Mouse (Mus musculus): Measurements from ENCODE around the gene Fbxo22.
"Not testable (repeated sequence)": the region's sequence is repeated elsewhere in the genome, so short reads cannot be mapped to it uniquely, and the experiment has no call there.

Gene Fbxo22

GRCm38 (mm10) chr9:55240852-55241251 is 32.1 kb downstream of the Fbxo22 start:
- DNase-seq = no peak

GRCm38 (mm10) chr9:55241863-55242685 is 33.3 kb downstream of the Fbxo22 start:
- DNase-seq = peak; percentile 11

DNA sequence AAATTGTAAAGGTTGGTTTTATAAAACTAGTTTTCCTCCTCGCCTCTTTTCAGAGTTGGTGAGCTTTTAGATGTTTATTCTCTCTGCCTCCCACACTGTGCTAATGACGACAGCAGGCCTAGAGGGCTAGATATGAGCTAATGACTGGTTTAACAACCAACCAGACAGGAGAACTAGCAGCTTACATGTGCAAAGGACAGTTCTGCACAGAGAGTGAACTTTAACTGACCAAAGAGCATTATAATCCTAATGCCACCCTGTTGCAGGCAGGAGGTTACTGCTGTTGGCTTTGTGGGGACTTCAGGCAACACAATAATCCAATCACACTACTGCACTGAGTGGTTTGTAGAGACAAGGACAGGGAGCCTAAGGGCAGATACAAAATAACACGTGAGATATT is 34.6 kb downstream of the Fbxo22 start:
- no peak for DNase-seq

DNA sequence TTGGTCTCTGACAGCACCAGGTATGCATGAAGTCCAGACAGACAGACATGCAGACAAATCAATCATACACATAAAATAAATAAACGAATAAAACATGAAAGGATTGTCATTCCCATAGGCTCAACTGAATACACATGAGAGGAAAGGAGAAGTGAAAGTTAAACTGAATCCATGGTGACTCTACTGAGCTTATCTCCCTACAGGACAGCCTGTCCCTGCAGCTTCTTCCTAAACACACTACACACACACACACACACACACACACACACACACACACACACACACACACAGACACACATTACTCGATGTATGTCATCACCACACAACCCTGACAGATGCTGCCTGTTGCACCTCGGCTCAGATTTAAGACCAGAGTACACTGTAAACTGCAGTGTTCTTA is 35.4 kb downstream of the Fbxo22 start:
- DNase-seq = no peak

- DNase-seq = not testable (repeated sequence)
Measured at GRCm38 (mm10) chr9:55245057-55245750, 36.5 kb downstream of the Fbxo22 start.

GRCm38 (mm10) chr9:55246440-55246839 is 37.7 kb downstream of the Fbxo22 start:
- DNase-seq = no peak

DNA sequence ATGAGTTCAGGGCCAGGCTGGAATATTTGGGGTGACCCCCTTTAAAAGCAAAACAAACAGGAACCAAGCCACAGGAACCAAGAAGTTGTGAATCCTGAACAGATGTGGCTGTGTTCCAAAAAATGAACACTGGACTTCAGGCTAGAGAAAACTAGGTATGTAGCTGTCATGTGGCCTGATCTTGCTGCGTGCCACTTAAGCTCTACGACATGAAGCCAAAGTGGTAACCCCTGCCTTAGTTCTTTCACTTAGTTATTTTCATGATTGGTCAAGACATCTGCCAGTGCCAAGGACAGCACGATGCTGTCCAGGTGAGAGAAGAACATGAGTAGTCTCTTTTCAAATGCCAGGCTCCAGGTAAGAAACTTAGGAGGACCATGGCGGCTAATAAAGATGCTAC is 38.2 kb downstream of the Fbxo22 start:
- no peak for DNase-seq

- DNase-seq = no peak
Measured at GRCm38 (mm10) chr9:55248465-55248864, 39.7 kb downstream of the Fbxo22 start.

DNA sequence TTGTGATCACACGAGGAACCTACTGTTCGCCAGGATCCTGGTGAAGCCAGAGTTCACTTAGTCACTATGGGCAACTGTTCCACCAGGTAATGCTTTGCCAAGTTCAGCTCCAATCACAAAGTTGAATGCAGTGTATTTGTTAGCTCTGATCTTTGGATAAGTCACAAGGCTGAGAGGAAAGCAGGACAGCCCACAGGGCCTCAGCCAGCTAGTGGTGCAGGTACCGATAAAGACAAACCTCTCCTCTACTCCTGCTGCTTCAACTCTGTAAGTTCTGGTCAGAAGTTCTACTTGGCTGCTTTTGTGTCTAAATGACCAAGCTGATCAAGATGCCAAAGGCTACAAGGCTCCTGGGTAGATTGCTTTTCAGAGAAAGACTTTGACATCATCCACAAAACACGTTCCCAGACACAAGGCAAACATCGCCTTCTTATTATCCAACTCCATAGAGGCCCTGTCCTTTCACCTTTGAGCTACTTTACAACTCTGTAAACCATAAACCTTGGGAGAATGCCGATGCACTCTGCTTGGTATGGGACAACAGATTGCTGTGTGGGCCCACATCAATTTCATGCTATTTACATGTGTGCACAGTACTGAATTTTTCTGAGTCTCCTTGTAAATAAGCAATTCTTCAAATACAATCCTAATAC is 42.0 kb downstream of the Fbxo22 start:
- DNase-seq = no peak

DNA sequence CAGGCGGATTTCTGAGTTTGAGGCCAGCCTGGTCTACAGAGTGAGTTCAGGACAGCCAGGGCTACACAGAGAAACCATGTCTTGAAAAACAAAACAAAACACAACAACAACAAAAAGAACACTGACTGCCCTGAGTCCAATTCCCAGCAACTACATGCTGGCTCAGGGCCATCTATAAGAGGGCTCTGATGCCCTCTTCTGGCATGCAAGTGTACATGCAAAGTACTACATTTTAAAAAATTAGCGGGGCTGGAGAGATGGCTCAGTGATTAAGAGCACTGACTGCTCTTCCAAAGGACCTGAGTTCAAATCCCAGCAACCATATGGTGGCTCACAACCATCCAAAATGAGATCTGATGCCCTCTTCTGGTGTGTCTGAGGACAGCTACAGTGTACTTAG is 43.4 kb downstream of the Fbxo22 start:
- DNase-seq = peak; percentile 47

- no peak for DNase-seq
Measured at GRCm38 (mm10) chr9:55253849-55254248, 45.1 kb downstream of the Fbxo22 start.

GRCm38 (mm10) chr9:55255056-55255455 is 46.3 kb downstream of the Fbxo22 start:
- peak; percentile 11 for DNase-seq

DNA sequence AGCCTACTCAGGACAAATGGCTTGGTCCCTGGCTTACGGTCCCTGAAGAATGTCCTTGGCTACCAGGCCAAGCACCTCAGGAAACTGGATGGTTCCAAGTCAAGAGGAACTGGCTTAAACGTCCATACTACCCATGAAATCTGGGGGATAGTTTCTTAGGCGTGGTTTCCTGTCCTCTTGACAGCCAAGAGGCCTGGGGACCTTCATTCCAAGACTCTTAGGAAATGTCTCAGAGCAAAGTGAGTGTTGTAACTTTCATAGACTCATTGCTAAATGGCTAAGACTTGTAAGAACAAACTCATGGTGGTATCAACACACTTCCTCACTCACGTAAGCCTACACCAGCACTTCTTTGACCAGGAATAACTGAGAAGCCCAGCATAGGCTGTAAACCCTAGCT is 46.9 kb downstream of the Fbxo22 start:
- peak; percentile 40 for DNase-seq

DNA sequence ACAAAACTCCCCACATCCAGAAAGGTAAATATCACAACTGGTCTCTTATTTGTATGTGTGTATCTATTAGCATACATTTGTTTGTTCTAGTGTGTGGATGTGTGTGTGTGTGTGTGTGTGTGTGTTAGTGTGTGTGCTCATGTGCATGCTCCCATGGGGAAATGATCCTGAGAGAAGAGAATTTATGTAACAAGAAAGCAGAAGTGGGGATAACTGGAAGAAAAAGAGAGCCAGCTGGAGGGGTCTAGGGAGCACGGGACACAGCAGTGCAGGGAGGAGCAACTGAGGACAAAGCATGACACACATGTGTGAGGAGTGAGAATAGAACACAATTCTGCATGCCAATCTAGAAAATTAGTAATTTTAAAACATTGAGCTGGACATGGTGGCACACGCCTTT is 48.4 kb downstream of the Fbxo22 start:
- no peak for DNase-seq

DNA sequence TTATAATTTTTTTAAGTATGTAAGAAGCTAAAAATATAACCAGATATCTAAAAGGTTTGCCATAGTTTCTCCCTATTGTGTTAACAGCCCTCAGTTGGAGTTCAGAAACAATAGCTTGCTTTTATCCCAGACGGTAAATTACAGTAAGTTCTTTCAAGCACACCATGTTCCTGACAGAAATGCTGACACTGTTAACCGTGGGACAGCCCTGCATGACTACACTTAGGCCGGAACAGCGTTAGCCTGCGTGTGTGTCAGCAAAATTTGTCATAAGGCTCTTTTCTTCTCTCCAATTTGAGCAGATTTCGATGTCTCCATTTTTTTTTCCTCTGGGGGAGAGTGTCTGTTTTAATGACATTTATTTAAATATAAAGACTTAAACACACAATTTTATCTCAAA is 51.0 kb downstream of the Fbxo22 start:
- DNase-seq = no peak

DNA sequence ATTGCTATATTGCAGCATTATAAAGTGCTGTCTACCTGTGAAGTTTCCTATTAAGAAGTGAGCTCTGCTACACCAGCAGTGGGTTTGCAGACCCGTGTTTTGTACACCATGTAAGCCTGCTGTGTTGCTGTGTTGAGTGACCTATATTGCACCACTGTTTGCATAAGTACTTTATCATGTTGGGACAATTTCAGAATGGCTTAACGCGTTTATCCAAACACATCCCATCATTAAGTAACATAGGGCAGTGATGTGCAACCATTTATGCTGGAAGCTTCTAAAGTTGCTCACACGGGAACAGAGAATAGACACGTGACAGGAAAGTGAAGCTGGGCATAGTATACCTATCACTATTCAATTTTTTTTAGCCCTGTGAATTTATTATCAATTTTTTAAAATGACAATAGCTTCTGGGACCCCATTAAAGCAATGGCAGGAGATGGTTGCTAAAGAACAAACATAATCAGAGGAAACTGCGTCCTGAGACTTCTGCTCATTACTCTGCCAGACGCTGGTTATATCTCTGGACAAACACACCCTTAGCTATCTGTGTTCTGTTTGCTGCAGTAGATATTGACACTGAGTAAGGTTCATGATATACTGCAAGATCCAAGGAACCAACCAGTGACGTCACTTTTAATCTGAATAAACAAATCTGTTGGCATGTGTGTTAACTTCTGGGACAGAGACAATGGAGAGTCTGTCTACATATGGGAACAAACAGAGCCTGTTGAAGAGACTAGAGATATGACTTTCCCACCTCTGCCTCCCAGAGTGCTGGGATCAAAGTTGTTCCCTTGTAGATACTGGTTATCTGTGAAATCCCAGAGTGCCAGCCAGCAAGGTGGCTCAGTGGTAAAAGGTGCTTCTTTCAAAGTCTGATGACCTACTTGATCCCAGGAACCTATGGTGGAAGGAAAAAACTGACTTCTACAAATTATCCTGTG is 55.9 kb downstream of the Fbxo22 start:
- no peak for DNase-seq

DNA sequence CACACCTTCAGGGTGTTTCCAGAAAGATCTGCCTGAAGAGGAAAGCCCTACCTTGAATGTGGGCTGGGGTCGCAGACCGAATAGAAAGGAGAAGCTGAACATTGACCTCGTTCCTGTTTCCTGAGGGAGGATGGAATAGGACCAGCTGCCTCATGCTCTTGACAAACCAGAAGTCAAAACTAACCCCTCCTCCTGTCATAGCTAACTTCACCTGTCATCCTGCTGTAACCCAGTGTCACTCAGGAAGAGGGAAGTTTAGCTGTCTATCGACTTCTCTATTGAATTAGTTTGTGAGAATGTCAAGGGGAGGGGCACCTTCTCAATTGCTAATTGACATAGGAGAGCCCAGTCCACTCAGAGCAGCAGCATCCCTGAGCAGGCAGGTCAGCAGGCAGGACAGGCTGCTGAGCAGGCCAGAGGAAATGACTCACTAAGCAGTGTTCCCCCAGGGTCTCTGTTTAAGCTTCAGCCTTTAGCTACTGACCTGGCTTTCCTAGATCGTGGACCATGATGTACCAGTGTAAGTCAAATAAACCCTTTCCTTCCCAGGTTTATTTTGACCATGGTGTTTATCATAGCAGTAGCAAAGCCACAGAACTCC is 63.3 kb downstream of the Fbxo22 start:
- no peak for DNase-seq

GRCm38 (mm10) chr9:55273906-55274305 is 65.2 kb downstream of the Fbxo22 start:
- no peak for DNase-seq
